ENCODE assay signal across 8 mouse cellular contexts in genomic region chrX:52611987-52612670, GRCm38 (mm10). TPM values are rescaled to one million over a fixed set of nuclear protein-coding genes. Genes with fewer than 3 reads are reported as not detected.
DNase-seq lines count a peak whose midpoint lies in the region; ATAC-seq and TF ChIP-seq lines count a peak whose summit lies in the region.

No protein-coding gene starts in this region.

- peak overlapping the region; percentile 11; the same call in 1 of the 2 replicates for H3K9ac ChIP-seq in hindbrain, embryonic 15.5 days
- peak overlapping the region; percentile 65 for H3K9ac ChIP-seq in lung, embryonic 16.5 days (ENCODE audit: low read length)
- H3K9ac ChIP-seq in stomach, embryonic 16.5 days (ENCODE audit: low read length): peak overlapping the region; percentile 74

- DNase-seq in left cerebral cortex, postnatal 4 days: peak; percentile 7
- no peak for DNase-seq in left cerebral cortex, adult 8-10 months (ENCODE audit: low spot score in 2 of 2)
- DNase-seq in urinary bladder, postnatal 25 days (ENCODE audit: low spot score): no peak

- 25% methylated on average over 28 of the region's 28 CpGs for WGBS in hindbrain, embryonic 15.5 days
- 17% methylated on average over 28 of the region's 28 CpGs for WGBS in lung, embryonic 16.5 days
- WGBS in stomach, embryonic 16.5 days: 19% methylated on average over 28 of the region's 28 CpGs

- no peaks in the 10 kb centered on the region for H3K9me3 ChIP-seq in hindbrain, embryonic 15.5 days
- no peaks in the 10 kb centered on the region for H3K9me3 ChIP-seq in lung, embryonic 16.5 days (ENCODE audit: control insufficient read depth, low read length)
- no peaks in the 10 kb centered on the region for H3K9me3 ChIP-seq in stomach, embryonic 16.5 days (replicated peaks; ENCODE audit: control insufficient read depth, low read length)

- H3K27ac ChIP-seq in embryonic fibroblast, embryonic 13.5 days (ENCODE audit: insufficient read depth, low read length): no peak overlapping the region
- no peak overlapping the region; the same call in 1 of the 2 replicates for H3K27ac ChIP-seq in hindbrain, embryonic 15.5 days (replicated peaks)
- peak overlapping the region; percentile 77 for H3K27ac ChIP-seq in lung, embryonic 16.5 days (ENCODE audit: low read length)
- peak overlapping the region; percentile 77 for H3K27ac ChIP-seq in stomach, embryonic 16.5 days (ENCODE audit: low read length)

- no peak for TF ChIP-seq POLR2A in embryonic fibroblast, embryonic 13.5 days (IDR thresholded peaks at IDR 0.05; ENCODE audit: low read depth, low read length)

- peak overlapping the region; percentile 88 for H3K4me2 ChIP-seq in hindbrain, embryonic 15.5 days
- H3K4me2 ChIP-seq in lung, embryonic 16.5 days (ENCODE audit: low read depth, low read length): peak overlapping the region; percentile 65
- peak overlapping the region; percentile 59 for H3K4me2 ChIP-seq in stomach, embryonic 16.5 days (ENCODE audit: low read depth, low read length)

- intact Hi-C loops in left cerebral cortex, postnatal 4 days (cut with DNase I): no loop called here

- H3K36me3 ChIP-seq in hindbrain, embryonic 15.5 days: no peaks in the 10 kb centered on the region
- no peaks in the 10 kb centered on the region for H3K36me3 ChIP-seq in lung, embryonic 16.5 days (ENCODE audit: control insufficient read depth, insufficient read depth, low read length)
- no peaks in the 10 kb centered on the region for H3K36me3 ChIP-seq in stomach, embryonic 16.5 days (ENCODE audit: control insufficient read depth, insufficient read depth, low read length)

- peak overlapping the region; percentile 47 for H3K4me3 ChIP-seq in embryonic fibroblast, embryonic 13.5 days (ENCODE audit: insufficient read depth, low read length)
- H3K4me3 ChIP-seq in hindbrain, embryonic 15.5 days: peak overlapping the region; percentile 48
- H3K4me3 ChIP-seq in lung, embryonic 16.5 days (ENCODE audit: low read length): peak overlapping the region; percentile 59
- H3K4me3 ChIP-seq in stomach, embryonic 16.5 days (replicated peaks; ENCODE audit: low read length): peak overlapping the region; percentile 57

- ATAC-seq in hindbrain, embryonic 15.5 days (ENCODE audit: low FRiP score, low read depth): no peak
- ATAC-seq in lung, embryonic 16.5 days (ENCODE audit: low read depth): no peak
- ATAC-seq in stomach, embryonic 16.5 days (ENCODE audit: insufficient read depth, low FRiP score): no peak
- no peak for ATAC-seq in megakaryocyte, adult 5-6 weeks (ENCODE audit: poor library complexity, severe bottlenecking)

- no peak for TF ChIP-seq CTCF in embryonic fibroblast, embryonic 13.5 days (IDR thresholded peaks at IDR 0.05; ENCODE audit: borderline replicate concordance, insufficient read depth, low read length)

- no peaks in the 10 kb centered on the region for H3K27me3 ChIP-seq in hindbrain, embryonic 15.5 days
- no peaks in the 10 kb centered on the region for H3K27me3 ChIP-seq in lung, embryonic 16.5 days (ENCODE audit: control insufficient read depth, insufficient read depth, low read depth, low read length)
- no peaks in the 10 kb centered on the region for H3K27me3 ChIP-seq in stomach, embryonic 16.5 days (ENCODE audit: control insufficient read depth, insufficient read depth, low read length)

- H3K4me1 ChIP-seq in embryonic fibroblast, embryonic 13.5 days (ENCODE audit: control insufficient read depth, insufficient read depth, low read length): no peaks in the 10 kb centered on the region
- H3K4me1 ChIP-seq in hindbrain, embryonic 15.5 days (replicated peaks): 0 out of 2 replicates have a peak, but pooled peaks cover 6% of the 10 kb centered on the region
- H3K4me1 ChIP-seq in lung, embryonic 16.5 days (replicated peaks; ENCODE audit: control insufficient read depth, insufficient read depth, low read length): no peaks in the 10 kb centered on the region; the same call in none of the 2 replicates
- H3K4me1 ChIP-seq in stomach, embryonic 16.5 days (ENCODE audit: control insufficient read depth, insufficient read depth, low read length): peaks cover 5% of the 10 kb centered on the region; the same call in 1 of the 2 replicates

RNA-seq across cellular contexts. Expression of gene Gpc3, which starts 1.6 kb away (rescaled TPM):
- 10 to 100 TPM; 22.4 to 23.5 TPM for total RNA-seq in left cerebral cortex, postnatal 4 days (2021)
- 1 to 10 TPM; 5.6 to 7.5 (median 6.2) TPM for total RNA-seq in left cerebral cortex, adult 8-10 months (2022)
- polyA plus RNA-seq in embryonic fibroblast, embryonic 13.5 days (2011; ENCODE audit: insufficient read length, low read depth, missing spikeins): 57.8 and 149 TPM in 2 replicates
- 76.4 and 84.4 TPM in 2 replicates for polyA plus RNA-seq in hindbrain, embryonic 15.5 days (2015; fragmentation: Nextera tagmentation; extraction: Ambion mirVana)
- polyA plus RNA-seq in lung, embryonic 16.5 days (2015; fragmentation: Nextera tagmentation; extraction: Ambion mirVana): 452 and 477 TPM in 2 replicates
- 560 and 583 TPM in 2 replicates for polyA plus RNA-seq in stomach, embryonic 16.5 days (2015; fragmentation: Nextera tagmentation; extraction: Ambion mirVana)
- 0.39 TPM in 1 of 2 replicates, not detected in the other for total RNA-seq in megakaryocyte, adult 5-6 weeks (2015)
- 0.11 and 0.77 TPM in 2 replicates for total RNA-seq in megakaryocyte, adult 5-6 weeks (2017)

Comparison
In these comparisons a context has a peak if more than half of its experiments do, and no peak if none do; other contexts are left out.
1. H3K27ac ChIP-seq: peak in lung, embryonic 16.5 days (single experiment) and stomach, embryonic 16.5 days (single experiment); none in embryonic fibroblast, embryonic 13.5 days (single experiment) and hindbrain, embryonic 15.5 days (single experiment).
2. H3K9ac ChIP-seq: peak in every context shown above with its lines; median percentile 74 in stomach, embryonic 16.5 days; 65 in lung, embryonic 16.5 days; 11 in hindbrain, embryonic 15.5 days.
3. Peak in every context shown above with its lines, with median percentiles within 50 percentile points of each other: H3K4me3 ChIP-seq and H3K4me2 ChIP-seq.